Mouse (Mus musculus): ENCODE data around the gene Rps24. TPM values are rescaled to one million over a fixed set of nuclear protein-coding genes. Genes with fewer than 3 reads are reported as not detected.

The Rps24 gene
- polyA plus RNA-seq, 2 experiments: 1,338 to 4,774 TPM

- H3K9me3 ChIP-seq (ENCODE audit: control insufficient read depth, low read length): no peaks in the 10 kb centered on the region
- H3K27me3 ChIP-seq (ENCODE audit: control insufficient read depth, insufficient read depth, low read length): no peaks in the 10 kb centered on the region
- peaks cover 17% of the 10 kb centered on the region for H3K4me1 ChIP-seq (ENCODE audit: control insufficient read depth, insufficient read depth, low read length)
- TF ChIP-seq POLR2A (IDR thresholded peaks at IDR 0.05; ENCODE audit: borderline replicate concordance, extremely low read depth, insufficient read depth, insufficient read length): no peak
- H3K9ac ChIP-seq (ENCODE audit: low read depth, low read length, severe bottlenecking): 0 out of 2 replicates have a peak overlapping the region, but pooled peaks have one; percentile 12
- no peaks in the 10 kb centered on the region for H3K36me3 ChIP-seq (ENCODE audit: control insufficient read depth, insufficient read depth, low read length)
- ATAC-seq (ENCODE audit: low FRiP score, low read depth): peak; percentile 89
- H3K4me3 ChIP-seq (replicated peaks; ENCODE audit: low read length): no peak overlapping the region
- DNase-seq (ENCODE audit: low spot score): peak; percentile 44
- 2% methylated on average over 6 of the region's 6 CpGs for WGBS
- no peak overlapping the region for H3K27ac ChIP-seq (replicated peaks; ENCODE audit: low read depth, low read length)
- H3K4me2 ChIP-seq (replicated peaks; ENCODE audit: low read depth, low read length, severe bottlenecking): peak overlapping the region; percentile 35
Observed at GRCm38 (mm10) chr14:24530228-24530627, 43.3 kb downstream of the Rps24 start.

- ATAC-seq (ENCODE audit: low FRiP score, low read depth) (no peak), DNase-seq (ENCODE audit: low spot score) (no peak)
- H3K4me3 ChIP-seq (replicated peaks; ENCODE audit: low read length): no peak overlapping the region
- no peaks in the 10 kb centered on the region for H3K27me3 ChIP-seq (ENCODE audit: control insufficient read depth, insufficient read depth, low read length)
- 80% methylated on average over 9 of the region's 9 CpGs for WGBS
- H3K36me3 ChIP-seq (ENCODE audit: control insufficient read depth, insufficient read depth, low read length): no peaks in the 10 kb centered on the region
- H3K9me3 ChIP-seq (ENCODE audit: control insufficient read depth, low read length): 0 out of 2 replicates have a peak, but pooled peaks cover 4% of the 10 kb centered on the region
- no peak overlapping the region for H3K27ac ChIP-seq (replicated peaks; ENCODE audit: low read depth, low read length)
- H3K4me2 ChIP-seq (replicated peaks; ENCODE audit: low read depth, low read length, severe bottlenecking): no peak overlapping the region
- TF ChIP-seq POLR2A (IDR thresholded peaks at IDR 0.05; ENCODE audit: borderline replicate concordance, extremely low read depth, insufficient read depth, insufficient read length): no peak
- H3K4me1 ChIP-seq (ENCODE audit: control insufficient read depth, insufficient read depth, low read length): peaks cover 12% of the 10 kb centered on the region
- H3K9ac ChIP-seq (ENCODE audit: low read depth, low read length, severe bottlenecking): no peak overlapping the region
Observed at GRCm38 (mm10) chr14:24534865-24535545, 48.1 kb downstream of the Rps24 start.

- 50% methylated on average over 4 of the region's 4 CpGs for WGBS
- H3K9me3 ChIP-seq (ENCODE audit: control insufficient read depth, low read length): no peaks in the 10 kb centered on the region
- H3K36me3 ChIP-seq (ENCODE audit: control insufficient read depth, insufficient read depth, low read length): no peaks in the 10 kb centered on the region
- no peak overlapping the region for H3K27ac ChIP-seq (replicated peaks; ENCODE audit: low read depth, low read length)
- H3K9ac ChIP-seq (ENCODE audit: low read depth, low read length, severe bottlenecking): no peak overlapping the region
- H3K27me3 ChIP-seq (ENCODE audit: control insufficient read depth, insufficient read depth, low read length): no peaks in the 10 kb centered on the region
- H3K4me2 ChIP-seq (replicated peaks; ENCODE audit: low read depth, low read length, severe bottlenecking): no peak overlapping the region
- TF ChIP-seq POLR2A (IDR thresholded peaks at IDR 0.05; ENCODE audit: borderline replicate concordance, extremely low read depth, insufficient read depth, insufficient read length): no peak
- peak; percentile 34 for DNase-seq (ENCODE audit: low spot score)
- ATAC-seq (ENCODE audit: low FRiP score, low read depth): no peak
- no peak overlapping the region for H3K4me3 ChIP-seq (replicated peaks; ENCODE audit: low read length)
- no peaks in the 10 kb centered on the region for H3K4me1 ChIP-seq (ENCODE audit: control insufficient read depth, insufficient read depth, low read length)
Observed at GRCm38 (mm10) chr14:24542901-24543300, 56.0 kb downstream of the Rps24 start.

- peak; percentile 51 for DNase-seq (ENCODE audit: low spot score)
- H3K36me3 ChIP-seq (ENCODE audit: control insufficient read depth, insufficient read depth, low read length): no peaks in the 10 kb centered on the region
- H3K9me3 ChIP-seq (ENCODE audit: control insufficient read depth, low read length): no peaks in the 10 kb centered on the region
- H3K4me3 ChIP-seq (replicated peaks; ENCODE audit: low read length): no peak overlapping the region
- no peak for ATAC-seq (ENCODE audit: low FRiP score, low read depth)
- WGBS: 38% methylated on average over 2 of the region's 2 CpGs
- no peak for TF ChIP-seq POLR2A (IDR thresholded peaks at IDR 0.05; ENCODE audit: borderline replicate concordance, extremely low read depth, insufficient read depth, insufficient read length)
- H3K27ac ChIP-seq (replicated peaks; ENCODE audit: low read depth, low read length): no peak overlapping the region
- no peak overlapping the region for H3K9ac ChIP-seq (ENCODE audit: low read depth, low read length, severe bottlenecking)
- H3K4me2 ChIP-seq (replicated peaks; ENCODE audit: low read depth, low read length, severe bottlenecking): no peak overlapping the region
- H3K27me3 ChIP-seq (ENCODE audit: control insufficient read depth, insufficient read depth, low read length): no peaks in the 10 kb centered on the region
- no peaks in the 10 kb centered on the region for H3K4me1 ChIP-seq (ENCODE audit: control insufficient read depth, insufficient read depth, low read length)
Observed at GRCm38 (mm10) chr14:24544057-24544456, 57.1 kb downstream of the Rps24 start.

Other genes starting within 250 kb of the Rps24 start
- gene Dlg5, start 241.2 kb upstream of the Rps24 start, polyA plus RNA-seq (2012; rRNA removed): 83.5 and 107 TPM in 2 replicates
- gene Dlg5, start 241.2 kb upstream of the Rps24 start, polyA plus RNA-seq (2014; fragmentation: Nextera tagmentation; extraction: Ambion mirVana): 42.6 and 45.4 TPM in 2 replicates
- gene E330034G19Rik, start 193.9 kb upstream of the Rps24 start, polyA plus RNA-seq (2012; rRNA removed): not detected in 2 replicates
- gene E330034G19Rik, start 193.9 kb upstream of the Rps24 start, polyA plus RNA-seq (2014; fragmentation: Nextera tagmentation; extraction: Ambion mirVana): not detected in 2 replicates
- 13.5 and 14.7 TPM in 2 replicates for gene Polr3a, start 67 bp upstream of the Rps24 start, polyA plus RNA-seq (2012; rRNA removed)
- gene Polr3a, start 67 bp upstream of the Rps24 start, polyA plus RNA-seq (2014; fragmentation: Nextera tagmentation; extraction: Ambion mirVana): 16.2 and 16.9 TPM in 2 replicates